Mouse (Mus musculus) cerebellum, adult 2 months (tissue): ENCODE measurements at regions not wholly inside any gene's neighbourhood (a gene's known extent, or its start where the extent isn't known, plus 50 kb on each side); places are given as distances from the start of the nearest gene placed in this dataset.

ENCODE experiments used
- DNase-seq, 2 experiments: peaks; one replicate each; pipeline ENCODE4 v3.0.0; 2021
- H3K27ac ChIP-seq: fragments of 200-500 bp; 2 replicates; pipeline ENCODE4 v1.5.1; 2012; ENCODE audit warnings: low read length, control low read depth, inconsistent platforms; ENCODE audit not compliant: insufficient read depth
- H3K27me3 ChIP-seq: fragments of 200-500 bp; 2 replicates; pipeline ENCODE4 v1.6.1; 2012; ENCODE audit warnings: inconsistent platforms, mild to moderate bottlenecking, low read length, moderate library complexity; ENCODE audit not compliant: control insufficient read depth, insufficient read depth
- H3K4me1 ChIP-seq: fragments of 200-500 bp; 2 replicates; pipeline ENCODE4 v1.6.1; 2011; ENCODE audit warnings: low read length; ENCODE audit not compliant: control insufficient read depth, insufficient read depth
- H3K4me3 ChIP-seq: fragments of 200-500 bp; replicated peaks from 2 replicates; pipeline ENCODE3; 2011; ENCODE audit warnings: mild to moderate bottlenecking, low read depth, low read length, control low read depth; ENCODE audit not compliant: insufficient read depth
- CTCF ChIP-seq: fragments of 200-500 bp; IDR thresholded peaks from 2 replicates; pipeline ENCODE4 v1.5.1; 2011; ENCODE audit warnings: low read depth, mild to moderate bottlenecking, control low read depth, low read length, moderate library complexity, borderline replicate concordance; ENCODE audit not compliant: insufficient read depth
- POLR2A ChIP-seq: fragments of 200-500 bp; IDR thresholded peaks from 2 replicates; pipeline ENCODE4 v1.6.1; 2011; ENCODE audit warnings: low read length, control low read depth, borderline replicate concordance; ENCODE audit not compliant: insufficient read depth
- WGBS: fragments of 180-500 bp; shearing (Covaris S2); methylation state at CpG from one replicate; pipeline ENCODE4 v1.1.7; 2018; 5-methylcytosine and 5-hydroxymethylcytosine counted together

DNA sequence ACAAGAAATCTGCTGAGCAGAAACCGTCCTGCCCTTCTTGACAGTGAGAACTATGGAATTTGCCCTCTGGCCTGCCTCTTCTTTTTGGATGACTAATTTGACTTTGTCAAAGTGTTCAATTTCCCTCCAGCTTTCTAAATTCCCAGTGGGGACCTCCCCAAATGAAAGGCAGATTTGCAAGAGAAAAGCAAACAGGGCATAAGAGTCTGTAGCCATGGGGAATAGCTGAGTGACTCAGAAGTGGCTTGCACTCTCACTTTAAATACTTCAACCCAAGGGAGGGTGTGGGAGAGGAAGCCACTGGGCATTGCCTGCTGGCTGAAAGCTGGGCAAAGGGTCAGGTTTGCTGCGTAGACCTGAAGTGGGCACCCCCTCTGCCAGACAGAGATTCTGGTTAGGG lies 220.7 kb upstream of the Prok2 start:
- Histone ChIP-seq H3K27me3 (no peaks in the 10 kb centered on the region), H3K27ac (no peak overlapping the region), H3K4me3 (no peak overlapping the region), H3K4me1 (no peaks in the 10 kb centered on the region)
- no peak for DNase-seq
- TF ChIP-seq CTCF (no peak), POLR2A (no peak)
- WGBS, result 79% methylated on average over 2 of the region's 2 CpGs

DNA sequence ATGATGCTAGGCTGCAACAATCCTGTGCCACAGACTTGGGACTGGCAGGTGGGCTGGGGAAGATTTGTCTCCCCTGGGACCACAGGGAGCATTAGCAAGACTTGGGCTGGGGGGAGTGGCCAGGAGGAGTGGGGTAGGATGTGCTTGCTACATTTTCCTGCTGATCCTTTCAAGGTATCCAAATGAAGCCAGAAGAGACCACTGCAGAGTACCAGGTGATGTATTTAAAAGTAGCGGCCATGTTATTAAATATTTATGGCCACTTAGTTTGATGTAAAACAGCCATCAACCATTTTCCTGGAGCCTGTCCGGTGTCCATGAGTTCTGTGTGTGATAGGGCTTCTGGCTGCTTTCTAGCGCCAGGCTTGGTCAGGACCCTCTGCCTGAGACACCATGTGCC lies 220.3 kb upstream of the Prok2 start:
- Histone ChIP-seq H3K27me3 (no peaks in the 10 kb centered on the region), H3K4me1 (no peaks in the 10 kb centered on the region), H3K4me3 (no peak overlapping the region), H3K27ac (no peak overlapping the region)
- DNase-seq, result no peak
- WGBS, result 96% methylated on average over 3 of the region's 3 CpGs
- TF ChIP-seq CTCF (no peak), POLR2A (no peak)

DNA sequence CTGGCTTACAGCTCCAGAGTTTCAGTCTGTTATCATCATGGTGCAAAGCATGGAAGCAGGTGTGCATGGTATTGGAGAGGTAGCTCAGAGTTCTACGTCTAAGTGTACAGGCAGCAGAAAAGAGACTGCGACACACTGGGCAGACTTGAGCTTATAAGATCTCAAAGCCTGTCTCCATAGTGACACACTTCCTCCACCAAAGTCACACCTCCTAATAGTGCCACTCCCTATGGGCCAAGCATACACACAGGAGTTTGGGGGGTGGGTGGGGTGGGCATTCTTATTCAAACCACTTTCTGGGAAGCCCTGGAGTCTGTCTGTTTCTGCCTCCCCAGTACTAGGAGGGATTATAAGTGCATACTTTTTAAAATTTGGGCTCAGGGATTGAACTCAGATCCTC lies 219.5 kb upstream of the Prok2 start:
- DNase-seq, result no peak
- no peaks in the 10 kb centered on the region for H3K27me3 ChIP-seq
- WGBS, result 97% methylated on average over 2 of the region's 2 CpGs

DNA sequence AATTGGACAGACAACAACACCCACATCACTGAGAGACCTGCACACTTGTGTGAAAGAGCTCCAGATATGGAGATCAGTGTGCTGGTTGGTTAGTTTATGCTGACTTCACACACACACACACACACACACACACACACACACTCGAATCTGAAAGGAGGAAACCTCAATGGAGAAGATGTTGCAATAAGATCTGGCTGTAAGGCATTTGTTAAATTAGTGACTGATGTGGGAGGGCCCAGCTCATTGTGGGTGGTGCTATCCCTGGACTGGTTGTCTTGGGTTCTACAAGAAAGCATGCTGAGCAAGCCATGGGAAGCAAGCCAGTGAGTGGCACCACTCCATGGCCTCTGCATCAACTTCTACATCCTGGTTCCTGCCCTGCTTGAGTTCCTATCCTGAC lies 216.8 kb upstream of the Prok2 start:
- Histone ChIP-seq H3K27me3 (no peaks in the 10 kb centered on the region; the same call in 1 of the 2 replicates), H3K4me3 (no peak overlapping the region), H3K4me1 (no peaks in the 10 kb centered on the region), H3K27ac (no peak overlapping the region)
- no peak for DNase-seq
- WGBS, result 83% methylated on average over 1 of the region's 1 CpGs
- no peak for TF ChIP-seq POLR2A
- no peak for TF ChIP-seq CTCF

More for the DNA sequence above, 219.5 kb upstream of the Prok2 start:
- Histone ChIP-seq H3K4me1 (no peaks in the 10 kb centered on the region), H3K4me3 (no peak overlapping the region), H3K27ac (no peak overlapping the region)
- no peak for TF ChIP-seq CTCF

DNA sequence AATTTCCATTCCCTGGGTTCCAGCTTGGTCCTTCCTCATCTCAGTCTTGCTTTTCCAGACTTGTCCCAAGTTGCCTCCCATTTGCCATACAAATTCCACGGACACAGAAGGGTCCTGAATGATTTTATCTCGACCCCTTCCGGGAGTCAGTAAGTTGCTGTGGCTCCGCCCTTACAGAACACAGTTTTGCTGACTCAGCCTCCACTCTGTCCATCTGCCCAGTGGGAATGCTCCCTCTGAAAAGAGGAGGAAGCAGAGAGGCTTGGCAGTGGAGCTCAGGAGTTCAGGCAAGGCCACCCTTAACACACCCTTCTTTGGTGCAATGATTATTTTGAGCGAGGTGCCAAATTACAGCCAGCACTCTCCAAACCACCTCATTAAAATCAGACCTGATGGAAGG lies 213.9 kb upstream of the Prok2 start:
- no peak overlapping the region for H3K27ac ChIP-seq
- no peak for DNase-seq
- no peaks in the 10 kb centered on the region for H3K4me1 ChIP-seq
- WGBS, result 53% methylated on average over 5 of the region's 5 CpGs
- no peaks in the 10 kb centered on the region; the same call in 1 of the 2 replicates for H3K27me3 ChIP-seq
- H3K4me3 ChIP-seq, result no peak overlapping the region
- TF ChIP-seq POLR2A (no peak), CTCF (no peak)

DNA sequence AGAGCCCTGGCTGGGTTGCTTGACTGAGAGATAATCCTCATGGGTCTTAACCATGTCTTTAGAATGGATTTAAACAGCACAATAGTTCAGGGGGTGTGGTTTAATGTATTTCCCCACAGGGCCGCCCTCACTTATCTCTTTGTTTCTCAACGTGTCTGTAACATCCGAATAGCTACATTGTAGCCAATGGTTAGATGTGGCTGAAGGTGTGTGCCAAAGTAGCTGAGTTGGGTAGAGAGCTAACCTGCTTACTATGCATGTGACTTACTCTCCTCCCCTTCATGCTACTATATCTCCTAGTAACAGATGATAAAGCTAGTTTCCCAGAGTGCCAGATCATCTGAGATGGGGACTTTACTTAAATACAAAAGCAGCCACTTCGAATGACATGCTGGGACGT lies 213.2 kb upstream of the Prok2 start:
- DNase-seq, result no peak
- WGBS, result 81% methylated on average over 5 of the region's 5 CpGs
- Histone ChIP-seq H3K4me1 (no peaks in the 10 kb centered on the region), H3K27me3 (no peaks in the 10 kb centered on the region; the same call in 1 of the 2 replicates), H3K27ac (no peak overlapping the region), H3K4me3 (no peak overlapping the region)
- TF ChIP-seq POLR2A, result no peak
- no peak for TF ChIP-seq CTCF

DNA sequence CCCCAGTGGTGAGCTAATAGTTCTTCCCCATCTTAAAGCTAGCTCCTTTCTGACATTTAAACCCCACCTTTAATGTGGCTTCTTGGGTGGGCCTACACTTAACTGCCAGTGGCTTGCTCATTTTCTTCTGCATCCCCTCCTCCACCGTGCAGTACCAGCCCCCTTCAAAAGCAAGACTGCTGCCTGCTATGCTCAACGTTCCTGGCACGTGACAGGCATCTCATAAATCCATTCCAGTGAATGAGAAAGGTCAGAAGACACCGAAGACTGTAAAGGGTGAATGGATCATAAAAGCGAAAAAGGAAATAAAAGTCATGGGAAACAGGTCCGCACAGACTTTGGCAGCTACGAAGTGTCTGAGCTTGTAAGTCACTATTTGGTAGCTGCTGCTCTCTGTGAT lies 212.8 kb upstream of the Prok2 start:
- DNase-seq, result no peak
- TF ChIP-seq POLR2A (no peak), CTCF (no peak)
- Histone ChIP-seq H3K27me3 (no peaks in the 10 kb centered on the region; the same call in 1 of the 2 replicates), H3K4me3 (no peak overlapping the region), H3K27ac (no peak overlapping the region), H3K4me1 (no peaks in the 10 kb centered on the region)
- 60% methylated on average over 7 of the region's 7 CpGs for WGBS

DNA sequence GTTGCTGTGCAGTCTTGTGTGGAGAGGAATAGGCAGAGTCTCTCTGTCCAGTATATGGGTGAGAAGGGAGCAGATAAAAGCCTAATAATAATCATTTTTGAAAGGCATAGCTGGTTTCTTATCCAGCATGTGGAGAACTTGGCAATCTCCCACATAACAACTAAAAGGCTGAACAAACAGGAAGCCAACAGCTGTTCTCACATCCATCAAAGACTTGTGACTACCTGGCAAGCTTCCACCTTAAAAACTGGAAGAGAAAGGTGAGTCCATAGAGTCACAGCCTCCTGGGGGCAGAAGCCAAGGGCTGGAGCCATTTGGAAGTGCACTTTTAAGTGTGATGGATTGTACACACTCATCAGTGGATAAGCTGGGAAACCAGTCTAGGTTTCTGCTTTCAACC lies 210.5 kb upstream of the Prok2 start:
- DNase-seq, result no peak
- Histone ChIP-seq H3K27ac (no peak overlapping the region), H3K4me3 (no peak overlapping the region), H3K27me3 (no peaks in the 10 kb centered on the region; the same call in 1 of the 2 replicates), H3K4me1 (no peaks in the 10 kb centered on the region)
- TF ChIP-seq CTCF, result no peak

DNA sequence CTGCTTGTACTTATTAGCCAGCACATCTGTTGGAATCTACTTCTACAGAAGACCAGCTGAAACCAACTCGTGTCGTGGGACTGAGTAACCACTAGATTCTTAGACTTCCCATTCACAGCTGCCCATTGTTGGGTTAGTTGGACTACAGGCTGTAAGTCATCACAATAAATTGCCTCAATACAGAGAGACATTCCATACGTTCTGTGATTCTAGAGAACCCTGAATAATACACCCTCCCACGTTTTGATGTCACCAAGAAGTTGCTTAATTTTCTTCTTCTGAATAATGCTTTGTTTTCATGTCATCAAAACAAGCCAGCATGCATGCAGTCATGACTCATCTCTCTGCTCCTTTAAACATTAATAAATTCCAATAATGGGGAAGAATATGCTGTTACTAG lies 209.2 kb upstream of the Prok2 start:
- Histone ChIP-seq H3K27me3 (no peaks in the 10 kb centered on the region; the same call in 1 of the 2 replicates), H3K4me3 (no peak overlapping the region), H3K27ac (no peak overlapping the region), H3K4me1 (no peaks in the 10 kb centered on the region)
- TF ChIP-seq POLR2A (no peak), CTCF (no peak)
- WGBS, result 90% methylated on average over 4 of the region's 4 CpGs
- DNase-seq, result no peak
